In the genomic region with DNA sequence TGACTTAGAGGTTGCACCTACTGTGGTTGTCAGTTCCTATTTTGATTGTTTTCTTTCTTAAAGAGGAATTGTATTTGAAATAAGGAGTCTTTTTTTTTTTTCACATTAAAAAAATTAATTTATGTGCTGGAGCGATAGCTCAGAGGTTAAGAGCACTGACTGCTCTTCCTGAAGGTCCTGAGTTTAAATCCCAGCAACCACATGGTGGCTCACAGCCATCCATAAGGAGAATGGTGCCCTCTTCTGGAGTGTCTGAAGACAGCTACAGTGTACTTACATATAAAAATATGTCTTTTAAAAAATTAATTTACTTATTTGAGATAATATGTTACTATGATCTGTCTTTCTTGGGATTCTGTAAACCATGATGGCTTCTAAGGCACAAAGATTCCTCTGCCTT, we compare ENCODE assay signal across 1 mouse cellular context.
A peak's percentile ranks its signal among the peaks of the same experiment; 100 is the strongest.
TF ChIP-seq lines count a peak whose summit lies in the region.

No protein-coding gene starts in this region.

TF ChIP-seq in MEL, 35 proteins besides CTCF, POLR2A, EP300 and RAD21:
- TF ChIP-seq ETS1 (IDR thresholded peaks at IDR 0.05; ENCODE audit: low read depth, low read length) (no peak), NELFE (IDR thresholded peaks at IDR 0.05; ENCODE audit: low read depth, low read length) (no peak), UBTF (IDR thresholded peaks at IDR 0.05; ENCODE audit: borderline replicate concordance, insufficient read depth, low read depth, low read length) (no peak), POLR2AphosphoS5 (IDR thresholded peaks at IDR 0.05; ENCODE audit: borderline replicate concordance, low read depth, low read length) (no peak), GATA1 (IDR thresholded peaks at IDR 0.05; ENCODE audit: low read depth, low read length) (no peak), BHLHE40 (IDR thresholded peaks at IDR 0.05; ENCODE audit: borderline replicate concordance, low read depth, low read length) (no peak), MAZ (IDR thresholded peaks at IDR 0.05; ENCODE audit: low read depth, low read length) (no peak), NRF1 (IDR thresholded peaks at IDR 0.05; ENCODE audit: insufficient read depth, low read depth, low read length, poor library complexity, severe bottlenecking) (no peak), CHD2 (IDR thresholded peaks at IDR 0.05; ENCODE audit: low read length) (no peak), TBP (IDR thresholded peaks at IDR 0.05; ENCODE audit: low read depth, low read length) (no peak), MYC (IDR thresholded peaks at IDR 0.05; ENCODE audit: low read depth, low read length) (peak; percentile 62; the same call in 1 of the 2 replicates), MXI1 (IDR thresholded peaks at IDR 0.05; ENCODE audit: low read depth, low read length) (peak; percentile 78), JUND (IDR thresholded peaks at IDR 0.05; ENCODE audit: low read depth, low read length) (no peak), TCF12 (IDR thresholded peaks at IDR 0.05; ENCODE audit: low read depth, low read length) (no peak), ELF1 (IDR thresholded peaks at IDR 0.05; ENCODE audit: low read depth, low read length) (no peak), SIN3A (IDR thresholded peaks at IDR 0.05; ENCODE audit: low read length) (0 out of 2 replicates have a peak, but pooled peaks have one; percentile 41), GABPA (IDR thresholded peaks at IDR 0.05; ENCODE audit: low read depth, low read length) (no peak), SMC3 (IDR thresholded peaks at IDR 0.05; ENCODE audit: low read depth, low read length) (peak; percentile 12; the same call in 1 of the 2 replicates), HCFC1 (IDR thresholded peaks at IDR 0.05; ENCODE audit: low read depth, low read length) (0 out of 2 replicates have a peak, but pooled peaks have one; percentile 25)
TF ChIP-seq in MEL: peak in this region for 5.
